Mouse (Mus musculus) hindbrain, embryonic 12.5 days (tissue): ENCODE measurements at regions not wholly inside any gene's neighbourhood (a gene's known extent, or its start where the extent isn't known, plus 50 kb on each side); places are given as distances from the start of the nearest gene placed in this dataset.

Source experiments
- ATAC-seq: fragments of 200-750 bp; cut with Nextera tagmentation; 2 replicates; pipeline ENCODE4 v1.8.0; 2017; ENCODE audit warnings: moderate TSS enrichment; ENCODE audit not compliant: low FRiP score
- H3K27ac ChIP-seq: fragments of 300-500 bp; sonication (generic); 2 replicates; pipeline ENCODE4 v1.5.1; 2016; ENCODE audit warnings: mild to moderate bottlenecking
- H3K27me3 ChIP-seq: fragments of 300-500 bp; sonication (generic); 2 replicates; pipeline ENCODE4 v1.6.1; 2016; ENCODE audit warnings: mild to moderate bottlenecking
- H3K36me3 ChIP-seq: fragments of 300-500 bp; sonication (generic); 2 replicates; pipeline ENCODE4 v1.6.1; 2016; ENCODE audit warnings: mild to moderate bottlenecking
- H3K4me1 ChIP-seq: fragments of 300-500 bp; sonication (generic); 2 replicates; pipeline ENCODE4 v1.6.1; 2016
- H3K4me2 ChIP-seq: fragments of 300-500 bp; sonication (generic); replicated peaks from 2 replicates; pipeline ENCODE4 v1.6.1; 2016; ENCODE audit warnings: mild to moderate bottlenecking
- H3K4me3 ChIP-seq: fragments of 300-500 bp; sonication (generic); 2 replicates; pipeline ENCODE4 v1.5.1; 2016; ENCODE audit warnings: mild to moderate bottlenecking
- H3K9ac ChIP-seq: fragments of 300-500 bp; sonication (generic); 2 replicates; pipeline ENCODE4 v1.6.1; 2016; ENCODE audit warnings: mild to moderate bottlenecking, moderate library complexity
- H3K9me3 ChIP-seq: fragments of 300-500 bp; sonication (generic); replicated peaks from 2 replicates; pipeline ENCODE4 v1.6.1; 2016; ENCODE audit warnings: mild to moderate bottlenecking
- WGBS: fragments of 180-500 bp; shearing (Covaris S2); methylation state at CpG from one replicate; pipeline ENCODE4 v1.1.7; 2016; 5-methylcytosine and 5-hydroxymethylcytosine counted together

GRCm38 (mm10) chr12:107404821-107405220 is 83.6 kb upstream of the 3110018I06Rik start:
- Histone ChIP-seq H3K27me3 (no peaks in the 10 kb centered on the region), H3K4me2 (no peak overlapping the region), H3K9ac (no peak overlapping the region), H3K36me3 (no peaks in the 10 kb centered on the region), H3K27ac (no peak overlapping the region), H3K4me3 (no peak overlapping the region), H3K4me1 (0 out of 2 replicates have a peak, but pooled peaks cover 5% of the 10 kb centered on the region), H3K9me3 (no peaks in the 10 kb centered on the region)
- WGBS = 89% methylated on average over 10 of the region's 10 CpGs
- no peak for ATAC-seq

- ATAC-seq = no peak
- Histone ChIP-seq H3K4me2 (no peak overlapping the region), H3K36me3 (no peaks in the 10 kb centered on the region), H3K4me3 (no peak overlapping the region), H3K27ac (no peak overlapping the region), H3K27me3 (no peaks in the 10 kb centered on the region), H3K9me3 (no peaks in the 10 kb centered on the region), H3K9ac (no peak overlapping the region), H3K4me1 (no peaks in the 10 kb centered on the region)
- WGBS = 89% methylated on average over 7 of the region's 7 CpGs
These were observed 64.5 kb upstream of the 3110018I06Rik start for GRCm38 (mm10) chr12:107423923-107424322.

- no peak overlapping the region for H3K4me3 ChIP-seq
- no peak overlapping the region for H3K9ac ChIP-seq
- no peaks in the 10 kb centered on the region for H3K27me3 ChIP-seq
- H3K27ac ChIP-seq = no peak overlapping the region
- no peaks in the 10 kb centered on the region for H3K36me3 ChIP-seq
- H3K9me3 ChIP-seq = no peaks in the 10 kb centered on the region
- H3K4me2 ChIP-seq = no peak overlapping the region
- WGBS = 77% methylated on average over 4 of the region's 4 CpGs
- no peak for ATAC-seq
- no peaks in the 10 kb centered on the region for H3K4me1 ChIP-seq
These were observed 49.9 kb upstream of the 3110018I06Rik start for GRCm38 (mm10) chr12:107438506-107438905.
